Mouse (Mus musculus): ENCODE measurements around the gene 4930467E23Rik.
"Not testable (repeated sequence)": the region's sequence is repeated elsewhere in the genome, so short reads cannot be mapped to it uniquely, and the experiment has no call there.

DNA sequence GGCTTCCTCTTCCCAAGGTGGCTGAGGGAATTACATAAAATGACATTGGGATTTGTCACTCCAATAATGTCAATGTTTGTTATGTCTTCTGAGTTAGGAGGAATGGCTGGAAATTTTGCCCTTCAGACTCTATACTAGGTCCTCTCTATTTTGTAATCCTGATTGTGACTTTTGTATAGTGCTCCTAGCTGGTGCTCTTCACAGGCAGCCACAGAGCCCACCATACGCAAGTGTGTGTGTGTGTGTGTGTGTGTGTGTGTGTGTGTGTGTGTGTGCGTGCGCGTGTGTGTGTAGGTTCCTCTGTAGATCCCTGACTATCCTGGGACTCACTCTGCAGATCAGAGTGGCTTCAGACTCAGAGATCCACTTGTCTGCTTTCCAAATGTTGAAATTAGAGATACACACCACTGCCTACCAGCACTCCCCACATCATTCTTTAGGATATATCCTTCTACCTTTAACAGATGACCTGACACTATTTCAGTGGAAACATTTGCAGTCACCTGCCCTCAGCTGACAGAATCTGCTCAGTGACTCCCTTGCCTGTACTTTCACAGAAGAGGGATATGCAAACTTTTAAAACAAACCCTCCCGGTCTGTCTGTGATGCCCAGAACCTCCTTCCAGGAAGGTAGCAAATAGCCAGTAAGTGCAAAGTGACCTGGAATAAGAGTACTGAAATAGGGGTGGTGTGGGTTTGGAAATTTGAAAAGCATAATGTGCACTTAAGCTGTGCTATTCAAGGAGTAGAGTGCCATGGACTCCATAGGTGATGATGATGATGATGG, 52.1 kb downstream of the 4930467E23Rik start:
- TF ChIP-seq CTCF (IDR thresholded peaks at IDR 0.05; ENCODE audit: low read depth, low read length); POLR2A (IDR thresholded peaks at IDR 0.05; ENCODE audit: borderline replicate concordance, low read depth, low read length): not testable (repeated sequence)

Measured in bone marrow macrophage, adult 2 months (primary cell).